Mouse (Mus musculus) retina, embryonic 14.5 days (tissue): Measurements from ENCODE around the gene Stard3.
A peak's percentile ranks its signal among the peaks of the same experiment; 100 is the strongest.

ENCODE experiments used
- DNase-seq: peaks from one replicate; pipeline ENCODE4 v3.0.0-alpha.2; 2015; ENCODE audit warnings: low spot score

Gene Stard3

DNA sequence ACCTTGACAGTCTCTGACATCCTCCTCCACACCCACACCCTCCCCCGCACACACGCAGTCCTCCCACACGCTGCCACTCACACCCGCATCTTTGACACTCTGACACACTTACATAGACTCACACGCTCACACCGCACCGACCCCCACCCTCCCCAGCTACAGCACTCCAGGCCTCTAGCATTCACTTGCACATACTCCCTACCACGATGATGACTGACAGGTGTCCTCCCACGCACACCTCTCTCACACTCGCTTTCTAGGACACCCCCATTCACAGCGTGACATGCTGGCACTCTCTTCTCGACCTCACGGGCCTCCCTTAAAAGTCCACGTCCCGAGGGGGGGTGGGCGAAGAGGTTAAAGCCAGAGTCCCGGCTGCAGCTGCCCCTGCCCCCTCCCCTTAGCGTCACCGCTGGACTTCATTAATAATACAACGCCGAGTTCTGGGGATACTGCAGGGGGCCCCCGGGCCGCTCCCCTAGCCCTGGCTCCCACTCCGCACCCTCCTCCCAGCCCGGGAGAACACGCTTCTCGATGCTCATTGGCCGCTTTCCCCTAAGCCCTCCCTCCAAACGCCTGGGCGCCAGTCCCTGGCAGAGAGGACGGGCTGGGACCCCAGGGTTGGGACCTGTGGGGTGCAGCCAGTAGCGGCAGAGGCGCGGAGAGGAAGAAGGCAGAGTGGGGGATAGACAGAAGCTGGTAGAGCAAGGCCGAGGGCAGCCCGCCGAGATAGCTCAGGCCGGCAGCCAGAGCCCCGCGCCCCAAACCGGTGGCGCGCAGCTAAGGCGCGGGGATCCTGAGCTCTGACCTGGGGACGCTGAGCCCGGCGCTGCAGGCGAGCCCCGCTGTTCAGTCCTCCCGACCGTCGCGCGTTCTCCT, 9.8 kb upstream of the Stard3 start, which contains the start of gene Ppp1r1b:
Gene Ppp1r1b (plus strand): TSS at position 322 of the 879 bp plus-strand sequence.
- no peak for DNase-seq

DNA sequence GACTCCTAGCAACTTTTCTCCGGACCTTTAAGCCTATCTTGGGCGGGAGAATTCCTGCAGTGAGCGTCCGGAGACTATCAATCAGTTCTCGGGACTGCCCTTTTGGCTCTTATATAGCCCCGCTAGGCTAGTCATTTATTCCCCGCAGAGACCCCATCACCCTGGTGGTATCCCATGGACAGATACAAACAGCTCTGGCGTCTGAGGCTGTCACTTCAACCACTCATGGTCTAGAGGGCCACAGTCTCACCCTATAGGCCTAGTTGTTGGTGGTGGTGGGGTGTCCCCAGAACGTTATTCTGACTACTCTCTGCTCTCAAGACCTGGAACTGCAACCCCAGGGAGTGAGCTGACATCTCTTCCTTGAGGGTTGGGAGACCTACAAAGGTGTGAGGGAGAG, 8.9 kb upstream of the Stard3 start:
- DNase-seq: no peak

DNA sequence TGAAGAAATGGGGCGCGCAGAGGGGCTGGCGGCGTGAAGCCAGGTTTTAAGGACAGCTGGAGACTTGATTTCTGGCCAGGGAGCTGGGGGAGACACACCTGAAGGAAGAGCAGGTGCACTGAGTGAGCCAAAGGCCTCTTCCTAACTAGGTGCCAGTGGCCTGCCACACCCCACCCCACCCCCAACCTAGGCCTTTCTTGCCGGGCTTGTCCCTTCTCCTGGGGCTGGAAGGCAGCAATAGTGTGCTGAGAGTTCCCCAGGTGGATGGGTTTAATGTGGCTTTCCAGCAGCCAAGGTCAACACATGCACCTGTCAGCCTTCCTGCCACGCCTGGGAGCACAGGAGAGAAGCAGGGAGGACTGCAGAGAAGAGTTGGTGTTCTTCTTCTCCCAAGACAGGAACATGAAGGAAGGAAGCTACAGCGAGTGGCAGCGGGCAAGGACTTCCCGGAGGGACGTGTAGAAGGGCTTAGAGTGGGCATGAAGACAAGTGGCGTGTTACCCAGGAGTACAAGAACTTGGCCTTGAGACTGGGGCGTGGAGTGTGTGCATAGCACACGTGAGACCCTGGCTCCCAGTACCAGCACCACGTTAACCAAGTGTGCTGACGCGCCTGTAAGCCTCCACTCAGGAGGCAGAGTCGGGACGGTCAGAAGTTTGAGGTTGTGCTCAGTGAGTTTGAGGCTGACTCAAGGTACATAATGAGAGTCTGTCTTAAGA, 5.7 kb upstream of the Stard3 start:
- DNase-seq: no peak

DNA sequence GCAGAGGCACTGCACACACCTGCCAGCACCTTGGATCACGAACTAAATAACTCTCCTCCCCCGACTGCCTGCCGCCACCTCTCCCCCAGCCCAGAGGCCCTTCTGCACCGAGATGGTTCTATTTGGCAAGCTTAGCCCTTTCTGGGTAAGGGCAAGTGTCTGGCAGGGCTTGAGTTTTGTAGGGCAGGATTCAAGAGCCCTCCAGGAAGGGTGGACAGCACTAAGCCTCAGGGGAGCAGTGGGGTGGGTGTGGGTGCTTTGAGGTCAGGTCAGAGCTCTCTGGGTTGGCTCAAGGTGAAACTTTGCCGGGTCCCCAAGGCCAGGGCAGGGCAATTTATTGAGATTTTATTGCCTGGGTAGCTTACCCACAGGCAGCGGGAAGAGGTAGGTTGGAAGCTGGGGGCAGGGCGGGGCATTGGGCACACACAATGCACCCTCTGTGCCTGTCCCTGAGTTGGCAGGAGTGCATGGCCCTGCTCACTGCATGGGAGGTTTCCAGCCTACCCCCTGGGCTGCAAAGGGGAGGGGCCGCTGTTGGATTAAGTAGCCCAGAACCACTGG, 4.4 kb upstream of the Stard3 start:
- no peak for DNase-seq

DNA sequence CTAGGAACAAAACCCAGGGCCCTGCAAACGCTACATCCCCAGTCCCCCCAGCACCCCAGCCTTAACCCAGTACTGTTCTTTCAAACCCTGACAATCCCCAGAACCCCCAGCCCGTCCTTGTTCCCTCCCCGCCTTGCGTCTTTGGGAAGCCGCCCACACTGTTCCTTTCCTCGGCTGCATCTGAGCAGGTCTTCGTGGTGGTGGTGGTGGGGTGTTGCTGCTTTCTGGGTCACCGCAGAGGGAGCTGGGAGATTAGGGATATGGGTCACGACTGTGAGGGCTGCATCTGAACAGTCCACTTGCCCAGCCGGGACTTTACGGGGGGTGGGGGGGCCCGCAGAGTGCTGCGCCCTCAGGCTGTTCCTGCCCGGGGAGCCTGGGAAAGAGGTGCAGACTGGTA, 3.7 kb upstream of the Stard3 start:
- no peak for DNase-seq

DNA sequence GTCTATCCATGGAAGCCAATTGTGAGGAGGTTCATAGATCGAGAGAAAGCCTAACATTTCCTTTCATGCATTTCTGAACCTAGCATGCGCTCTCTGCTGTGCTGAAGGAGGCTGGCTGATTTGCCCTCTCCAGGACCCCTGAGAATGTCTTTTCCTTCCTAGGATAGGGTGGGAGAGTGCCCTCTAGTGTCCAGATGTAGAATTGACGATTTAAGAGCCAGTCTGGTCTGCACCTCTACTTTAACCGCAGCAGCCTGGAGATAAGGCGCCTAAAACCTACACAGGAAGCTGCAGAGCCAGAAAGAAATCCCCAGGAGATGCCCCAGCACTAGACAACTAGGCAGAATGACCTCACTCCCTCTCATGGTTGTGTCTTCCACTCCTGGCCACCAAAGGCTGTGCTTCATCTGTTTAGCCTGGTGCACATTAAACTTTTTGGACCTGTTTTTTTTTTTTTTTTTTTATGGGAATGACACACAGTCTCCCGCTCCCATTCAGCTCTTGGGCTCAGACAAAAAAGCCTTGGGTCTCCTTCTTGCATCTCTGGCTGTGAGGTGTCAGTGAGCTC, 2.4 kb upstream of the Stard3 start:
- DNase-seq: peak; percentile 92

DNA sequence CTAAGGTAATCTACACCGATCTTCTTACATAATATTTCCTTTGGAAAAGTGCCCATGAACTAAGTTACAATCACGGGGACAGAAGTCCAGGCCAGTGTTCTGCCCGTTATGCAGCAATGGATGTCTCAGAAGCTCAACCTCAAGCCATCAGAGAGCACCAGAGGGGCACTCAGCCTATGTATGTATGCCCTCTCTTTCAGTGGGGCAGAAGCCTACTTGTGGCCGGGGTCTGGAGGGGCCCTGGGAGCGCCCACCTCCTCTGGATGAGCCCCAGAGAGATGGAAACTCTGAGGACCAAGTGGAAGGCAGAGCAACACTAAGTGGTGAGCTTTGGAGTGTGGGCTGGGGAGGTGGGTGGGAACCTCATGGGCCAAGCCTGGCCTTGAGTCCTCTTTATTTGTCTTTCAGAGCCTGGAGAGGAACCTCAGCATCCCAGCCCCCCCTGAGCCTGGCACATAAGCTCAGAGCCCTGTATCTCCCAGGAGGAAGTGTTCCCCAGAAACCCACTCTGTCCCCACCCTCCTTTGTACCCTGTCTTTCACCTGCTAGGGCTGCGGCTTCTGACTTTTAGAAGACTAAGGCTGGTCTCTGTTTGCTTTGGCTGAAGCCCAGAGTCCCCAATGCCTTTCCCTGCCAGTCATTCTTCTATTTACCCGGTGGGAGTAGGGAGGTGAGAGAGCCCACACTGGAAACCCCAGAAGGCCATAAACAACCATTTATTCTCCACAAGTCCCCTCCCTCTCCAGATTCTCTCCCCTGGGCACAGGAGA, 1.4 kb upstream of the Stard3 start:
- no peak for DNase-seq

DNA sequence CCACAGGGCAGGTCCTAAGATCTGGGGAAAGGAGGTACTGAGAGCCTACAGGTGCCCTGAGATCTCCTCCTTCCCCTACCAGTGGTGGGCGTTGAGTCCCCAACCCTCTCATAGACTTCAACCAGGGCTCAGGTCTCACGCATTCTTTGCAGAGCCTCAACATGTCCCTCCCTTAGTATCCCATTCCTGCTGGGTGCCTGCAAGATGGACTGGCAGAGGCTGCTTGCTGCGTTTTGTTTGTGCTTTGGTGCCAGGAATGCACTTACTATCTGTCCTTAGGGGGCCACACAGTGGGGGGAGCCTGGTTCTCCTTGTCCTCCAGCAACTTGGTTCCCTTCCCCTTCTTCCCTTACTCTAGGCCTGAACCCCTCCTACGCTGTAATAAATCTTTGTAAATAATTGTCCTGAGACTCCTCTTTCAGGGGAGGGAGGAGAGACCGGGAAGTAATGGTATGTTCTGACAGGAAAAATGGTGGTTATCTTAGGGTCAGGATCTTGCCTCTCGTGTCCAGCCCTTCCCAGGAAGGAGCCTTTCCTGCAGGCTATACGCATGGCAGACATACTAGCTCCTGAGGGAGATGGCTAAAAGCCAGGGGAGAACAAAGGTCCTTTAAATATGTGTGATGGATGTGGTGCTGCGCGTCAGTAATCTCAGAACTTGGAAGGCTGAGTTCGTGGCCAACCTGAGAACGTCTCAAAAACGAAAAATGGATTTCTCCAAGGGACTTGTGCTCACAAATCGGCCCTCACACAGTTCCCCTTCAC, 590 bp upstream of the Stard3 start:
- no peak for DNase-seq

DNA sequence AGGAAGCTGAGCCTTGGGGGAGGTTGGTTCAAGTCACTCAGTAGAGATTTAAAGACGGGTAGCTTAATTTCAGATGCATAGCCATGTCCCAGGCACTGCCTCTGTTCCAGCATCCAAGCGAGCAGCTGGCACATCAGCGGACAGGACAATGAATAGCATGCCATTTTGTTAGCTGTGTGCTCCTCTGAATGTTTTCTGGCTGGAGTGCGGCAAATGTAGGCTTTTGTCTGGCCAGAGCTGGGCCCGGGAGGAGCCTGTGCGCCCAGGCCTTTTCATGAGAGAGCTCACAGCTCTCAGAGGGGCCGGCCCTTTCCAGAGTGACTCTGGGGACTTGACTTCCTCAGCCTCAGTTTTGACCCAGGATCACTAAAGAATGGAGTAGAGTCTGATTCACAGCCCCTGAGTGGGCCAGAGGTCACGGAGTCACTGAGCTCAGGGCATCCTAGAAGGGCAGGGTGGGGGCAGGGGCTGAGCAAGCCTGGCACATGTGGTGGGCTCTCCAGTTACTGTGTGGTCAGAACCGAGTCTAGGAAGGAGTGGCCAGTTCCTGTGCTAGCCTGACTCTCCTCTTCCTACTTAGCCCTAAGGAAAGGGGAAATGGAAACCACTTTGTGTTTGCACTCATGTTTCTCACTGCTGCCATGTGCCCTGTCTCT, 2.8 kb downstream of the Stard3 start:
- no peak for DNase-seq

DNA sequence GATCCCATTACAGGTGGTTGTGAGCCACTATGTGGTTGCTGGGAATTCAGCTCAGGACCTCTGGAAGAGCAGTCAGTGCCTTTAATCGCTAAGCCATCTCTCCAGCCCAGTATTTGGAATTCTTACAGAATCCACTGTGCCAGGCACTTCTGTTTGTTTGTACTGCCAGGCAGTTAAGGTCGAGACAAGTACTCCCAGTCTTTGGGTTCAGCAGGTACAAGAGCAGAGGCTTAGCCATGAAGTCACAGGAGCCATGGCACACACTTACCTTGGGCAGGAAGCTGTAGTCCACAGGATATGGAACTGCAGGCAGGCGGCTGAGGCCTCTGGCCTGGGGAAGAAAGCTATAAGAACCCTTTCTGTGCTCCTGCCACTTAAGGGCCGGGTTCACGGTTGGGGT, 5.6 kb downstream of the Stard3 start:
- DNase-seq: no peak

DNA sequence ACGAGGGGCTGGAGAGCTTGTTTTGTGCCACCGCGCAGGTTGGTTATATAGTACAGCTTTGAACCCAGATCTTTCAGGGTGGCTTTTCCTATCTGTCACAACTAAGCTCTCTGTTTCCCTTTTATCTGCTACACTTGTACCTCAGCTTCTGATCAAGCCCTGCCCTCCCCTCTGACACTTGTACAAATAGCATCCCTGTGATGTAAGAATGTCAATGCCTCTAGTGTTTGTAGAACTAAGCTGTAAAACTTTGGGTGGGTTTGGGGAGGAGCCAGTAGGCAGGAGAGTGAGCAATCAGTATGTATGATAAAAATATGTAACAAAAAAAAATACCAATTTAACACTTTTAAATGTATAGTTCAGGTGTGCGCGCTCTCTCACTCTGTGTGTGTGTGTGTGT, 6.2 kb downstream of the Stard3 start:
- DNase-seq: no peak

DNA sequence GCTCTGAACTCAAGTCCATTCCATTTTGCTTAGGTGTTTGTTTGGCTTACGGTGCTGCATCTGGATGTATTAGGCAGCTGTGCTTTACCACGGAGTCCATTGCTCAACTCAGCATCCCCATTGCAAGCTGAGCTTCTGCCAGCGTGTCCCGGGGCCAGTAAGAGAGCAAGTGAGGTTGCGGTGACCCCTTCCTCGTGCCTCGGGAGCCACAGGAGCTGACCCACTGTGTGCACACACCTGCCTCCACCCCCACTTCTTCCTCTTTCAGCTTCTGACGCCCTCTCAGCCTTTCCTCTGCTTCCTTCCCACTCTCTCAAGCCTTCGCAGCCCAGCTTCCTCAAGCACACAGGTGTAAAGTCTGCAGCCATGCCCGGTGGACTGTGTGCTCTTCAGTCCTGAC, 8.1 kb downstream of the Stard3 start:
- DNase-seq: no peak

DNA sequence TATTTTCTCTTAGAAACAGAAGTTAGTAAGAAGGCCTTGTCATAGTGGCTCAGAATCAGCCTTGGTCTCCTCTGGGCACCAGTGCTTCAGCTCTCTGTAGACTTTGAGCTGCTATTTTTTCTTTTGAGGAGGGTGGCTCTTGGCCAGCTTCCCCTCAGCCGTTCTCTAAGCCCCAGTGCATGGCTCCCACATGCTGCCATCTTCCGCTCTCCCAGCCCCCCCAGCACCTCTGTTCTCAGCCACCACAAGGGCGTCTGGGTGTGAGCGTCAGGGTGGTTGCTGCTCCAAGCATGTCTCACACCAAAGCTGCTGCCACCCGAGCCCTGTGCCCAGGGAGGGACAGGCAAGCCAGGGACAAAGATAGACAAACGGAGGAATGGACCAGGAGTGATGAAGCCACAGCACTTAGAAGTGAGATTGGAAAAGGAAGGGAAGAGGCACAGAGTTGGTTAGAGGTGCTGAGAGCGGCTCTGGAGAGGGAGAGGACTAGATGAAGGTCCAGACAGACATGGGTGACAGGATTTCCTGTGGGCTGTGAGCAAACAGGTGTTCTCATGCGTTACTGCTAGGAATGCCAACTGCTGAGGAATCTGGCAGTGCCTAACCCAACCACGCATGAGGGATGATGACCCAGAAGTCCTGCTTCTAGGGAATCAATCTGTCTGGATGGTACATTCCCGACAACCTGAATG, 9.1 kb downstream of the Stard3 start:
- no peak for DNase-seq

DNA sequence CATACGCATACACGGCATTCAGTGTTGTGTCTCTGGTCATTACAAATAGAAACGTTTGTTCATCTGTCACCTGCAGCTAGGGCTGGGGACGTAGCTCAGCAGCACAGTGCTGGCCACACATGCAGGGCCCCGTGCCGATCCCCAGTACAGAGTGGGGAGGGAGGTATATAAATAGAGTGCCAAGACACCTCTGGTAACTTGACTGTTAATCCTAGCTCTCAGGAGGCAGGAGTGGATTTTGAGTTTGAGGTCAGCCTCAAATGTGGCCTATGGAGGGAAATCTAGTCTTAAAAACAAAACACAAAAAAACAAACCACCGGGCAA, 9.7 kb downstream of the Stard3 start:
- no peak for DNase-seq

DNA sequence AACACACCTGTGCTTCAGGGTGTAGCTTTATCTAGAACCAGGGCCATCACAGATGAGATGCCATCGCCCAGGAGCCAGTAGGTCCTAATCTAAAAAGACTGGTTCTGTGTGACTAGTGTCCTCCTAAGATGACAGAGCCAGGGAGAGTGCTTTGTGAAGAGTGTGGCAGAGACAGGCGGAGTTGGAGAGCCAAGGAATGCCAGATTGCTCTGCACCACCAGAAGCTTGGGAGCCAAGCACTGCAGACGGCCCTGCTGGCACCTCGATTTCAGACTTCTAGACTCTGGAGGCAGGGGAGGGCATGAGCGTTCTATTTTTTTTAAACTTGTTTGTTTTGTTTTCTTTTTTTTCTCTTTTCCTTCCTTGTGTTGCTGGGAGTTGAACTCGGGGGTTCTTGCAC, 11.2 kb downstream of the Stard3 start:
- DNase-seq: no peak

DNA sequence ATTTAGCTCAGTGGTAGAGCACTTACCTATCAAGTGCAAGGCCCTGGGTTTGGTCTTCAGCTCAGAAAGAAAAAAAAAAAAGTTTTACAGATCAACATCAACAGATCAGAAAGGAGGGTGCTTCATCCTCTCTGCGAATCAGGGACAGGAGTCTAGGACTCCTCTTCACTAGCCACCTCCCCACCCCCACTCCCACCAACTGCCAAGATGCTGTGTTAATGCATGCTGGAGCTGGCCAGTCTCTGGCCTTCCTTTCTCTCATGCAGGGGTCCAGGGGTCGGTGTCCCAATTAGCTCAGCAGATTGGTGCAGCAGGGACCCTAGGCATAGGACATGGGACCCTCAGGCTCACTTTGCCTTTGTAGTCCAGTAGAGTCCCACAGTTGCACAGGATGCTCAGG, 12.4 kb downstream of the Stard3 start:
- no peak for DNase-seq

DNA sequence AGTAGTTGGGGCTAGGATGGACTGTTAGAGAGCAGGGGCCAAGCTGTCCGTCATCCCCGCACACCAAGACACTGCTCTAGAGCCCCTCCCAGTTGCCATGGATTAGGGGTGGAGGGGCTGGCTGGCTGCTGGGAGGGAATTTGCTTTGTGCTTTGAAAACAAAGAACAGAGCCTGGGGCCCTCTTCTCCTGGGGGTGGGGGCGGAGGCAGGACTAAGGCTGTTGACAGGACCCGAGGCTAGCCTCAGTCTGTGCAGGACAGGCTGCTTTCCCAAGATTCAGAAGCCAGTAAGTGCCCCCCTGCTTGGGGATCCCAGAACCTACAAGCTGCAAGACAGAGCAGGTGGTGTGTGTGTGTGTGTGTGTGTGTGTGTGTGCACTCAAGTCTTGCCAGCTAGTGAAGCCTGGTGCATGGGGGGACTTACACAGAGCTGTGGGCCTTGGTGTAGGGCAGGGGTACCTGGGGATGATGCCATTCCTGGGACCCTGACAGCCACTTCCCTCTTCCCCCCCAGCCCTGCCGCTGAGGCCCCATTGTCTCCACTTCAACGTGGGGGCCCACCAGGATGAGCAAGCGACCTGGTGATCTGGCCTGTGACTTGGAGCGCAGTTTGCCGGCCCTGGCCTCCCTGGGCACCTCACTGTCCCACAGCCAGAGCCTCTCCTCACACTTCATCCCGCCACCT, 13.5 kb downstream of the Stard3 start:
- peak; percentile 55 for DNase-seq

DNA sequence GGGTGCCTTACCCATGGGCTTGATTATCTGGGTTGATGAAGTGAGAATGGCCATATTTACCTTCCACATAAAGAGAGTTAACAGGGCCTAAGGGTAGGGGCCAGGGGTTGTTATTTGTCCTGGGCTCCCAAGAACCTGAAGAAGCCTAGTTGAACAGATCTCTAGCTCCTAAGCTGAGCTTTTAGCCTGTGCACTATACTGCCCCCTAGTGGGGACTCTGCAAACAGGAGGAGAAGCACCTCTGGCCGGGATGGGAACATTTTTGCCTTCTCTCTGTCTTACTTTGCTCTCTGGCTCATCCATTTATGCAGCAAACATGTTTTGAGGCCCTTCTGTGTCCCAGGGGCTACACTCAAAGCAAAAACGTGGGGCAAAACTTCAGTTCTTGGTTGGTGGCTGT, 14.2 kb downstream of the Stard3 start:
- peak; percentile 87 for DNase-seq

DNA sequence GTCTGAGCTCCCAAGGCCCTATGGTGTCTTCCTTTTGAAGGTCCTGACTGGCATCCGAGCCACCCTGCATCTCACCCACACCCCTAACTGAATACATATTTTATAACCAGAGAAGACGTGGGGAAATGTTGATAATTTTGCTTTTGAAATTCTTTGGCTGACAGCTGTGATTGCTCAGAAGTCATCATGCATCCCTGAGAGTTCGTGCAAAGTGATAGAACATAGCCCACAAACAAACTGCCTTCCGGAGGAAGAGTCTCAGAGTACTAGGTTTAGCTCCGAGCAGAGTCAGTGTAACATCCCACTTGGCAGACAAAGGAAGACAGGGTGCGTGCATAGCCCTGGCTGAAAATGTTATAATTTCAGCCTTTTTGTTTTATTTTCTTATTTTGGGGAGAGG, 15.1 kb downstream of the Stard3 start:
- DNase-seq: no peak

DNA sequence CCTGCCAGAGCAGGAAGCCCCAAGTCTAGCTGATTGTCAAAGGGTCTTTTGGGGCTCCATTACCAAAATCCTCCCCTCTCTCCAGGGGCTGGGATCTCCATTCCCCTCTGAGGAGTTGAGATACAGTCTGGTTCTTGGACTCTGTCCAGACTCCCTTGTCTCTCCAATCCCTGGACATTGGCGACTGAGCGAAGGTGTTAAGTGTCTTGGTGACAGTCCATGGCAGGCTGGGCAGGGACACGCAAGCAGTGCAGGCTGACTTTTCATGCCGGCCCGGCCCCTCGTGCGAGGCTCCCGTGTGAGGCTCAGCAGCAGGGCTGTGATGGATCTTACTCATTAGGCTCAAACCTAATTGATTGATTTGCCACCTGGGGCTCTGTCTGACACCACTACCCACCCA, 16.1 kb downstream of the Stard3 start:
- no peak for DNase-seq
